Mouse (Mus musculus) CD8-positive naive resting alpha-beta T cell, adult 2 months (primary cell): ENCODE measurements around the gene Slc31a2.

Source experiments
- DNase-seq, 2 experiments: peaks; one replicate each; pipeline ENCODE4 v3.0.0; 2022; ENCODE audit warnings: low read depth in 2 of 2, low spot score in 2 of 2

The Slc31a2 gene

GRCm38 (mm10) chr4:62281319-62281718, 19.0 kb downstream of the Slc31a2 start:
- DNase-seq: no peak

DNA sequence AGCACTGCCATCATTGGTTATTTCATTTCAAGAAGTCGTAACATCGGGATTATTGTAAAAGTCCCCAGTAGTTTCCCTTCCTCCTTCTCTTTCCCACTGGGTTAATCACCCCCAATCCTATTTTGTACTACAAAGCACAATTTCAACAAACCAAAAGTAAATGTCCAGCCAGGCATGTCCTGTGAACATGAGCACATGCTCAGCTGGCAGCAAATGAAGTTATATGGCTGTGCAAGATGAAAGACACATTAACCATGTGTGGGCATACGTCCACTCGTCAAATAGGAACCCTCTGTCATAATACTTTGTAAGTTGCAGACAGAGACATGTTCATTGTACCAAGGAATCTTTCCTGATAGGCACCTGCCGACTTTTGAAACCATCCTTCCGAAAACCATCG, 20.6 kb downstream of the Slc31a2 start:
- DNase-seq: no peak

GRCm38 (mm10) chr4:62285576-62285975, 23.2 kb downstream of the Slc31a2 start:
- DNase-seq: no peak

- DNase-seq: peak; percentile 21 to 40
These were observed 24.1 kb downstream of the Slc31a2 start for GRCm38 (mm10) chr4:62286257-62286991.

DNA sequence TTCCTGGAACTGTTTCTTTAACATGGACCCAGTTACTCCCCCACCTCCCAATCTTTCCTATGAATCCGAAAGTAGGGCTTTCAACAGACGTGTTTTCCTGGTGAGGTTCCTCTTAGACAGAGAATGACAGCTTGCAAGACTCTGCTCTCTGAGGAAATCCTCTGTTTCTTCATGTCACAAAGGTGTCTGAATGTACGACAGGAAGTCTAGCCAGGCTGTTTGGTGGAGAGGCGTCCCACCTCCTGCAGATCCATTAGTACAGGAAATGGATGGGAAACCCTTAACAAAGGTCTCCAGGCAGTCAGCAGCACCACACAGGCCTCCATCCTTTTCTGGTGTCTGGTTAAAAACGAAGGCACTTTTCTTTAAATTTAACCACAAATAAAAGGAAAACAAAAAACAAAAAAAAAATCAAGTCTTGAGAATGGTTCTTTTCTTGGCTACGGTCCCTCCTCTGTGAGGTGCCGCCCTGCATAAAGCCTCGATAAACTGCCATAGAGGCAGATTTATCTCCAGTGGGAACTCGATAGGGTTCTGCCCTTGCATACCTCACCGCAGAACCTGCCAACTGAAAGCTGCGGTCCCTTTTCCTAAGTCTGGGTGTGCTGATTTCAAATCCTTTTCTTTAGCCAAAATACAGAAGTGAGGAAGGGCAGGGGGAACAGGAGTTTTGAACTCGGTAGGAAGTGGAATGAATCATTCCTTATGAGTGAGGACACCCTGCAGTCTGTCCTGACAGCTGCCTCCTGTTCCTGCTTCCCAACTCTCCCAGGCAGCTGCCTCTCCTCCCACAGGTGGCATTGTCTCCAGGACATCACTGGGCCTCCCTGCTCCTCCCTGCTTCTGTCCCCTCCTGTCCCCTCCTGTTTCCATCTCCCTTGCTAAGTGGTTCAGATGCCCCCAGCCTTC, 24.9 kb downstream of the Slc31a2 start:
- peak in 1 of 2 experiments; percentile 15 for DNase-seq

DNA sequence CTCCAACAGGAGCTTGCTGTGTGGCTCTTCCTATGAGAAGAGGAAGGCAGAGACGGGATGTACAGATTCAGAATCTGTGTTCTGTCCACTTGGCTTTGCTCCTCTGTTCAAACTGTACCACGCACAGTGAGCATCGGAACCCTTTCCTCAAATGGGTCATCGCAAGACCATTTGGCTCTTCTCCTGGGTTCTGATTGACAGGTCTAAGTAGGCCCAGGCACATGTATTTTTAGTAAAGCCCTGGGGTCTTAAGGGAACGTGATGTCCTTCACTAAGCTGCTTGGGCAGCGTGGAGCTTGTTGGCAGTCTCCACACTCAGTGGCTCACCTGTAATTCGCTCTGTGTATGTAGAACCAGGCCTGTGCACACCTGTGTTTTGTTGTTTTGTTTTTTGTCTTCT, 26.9 kb downstream of the Slc31a2 start:
- DNase-seq: no peak

DNA sequence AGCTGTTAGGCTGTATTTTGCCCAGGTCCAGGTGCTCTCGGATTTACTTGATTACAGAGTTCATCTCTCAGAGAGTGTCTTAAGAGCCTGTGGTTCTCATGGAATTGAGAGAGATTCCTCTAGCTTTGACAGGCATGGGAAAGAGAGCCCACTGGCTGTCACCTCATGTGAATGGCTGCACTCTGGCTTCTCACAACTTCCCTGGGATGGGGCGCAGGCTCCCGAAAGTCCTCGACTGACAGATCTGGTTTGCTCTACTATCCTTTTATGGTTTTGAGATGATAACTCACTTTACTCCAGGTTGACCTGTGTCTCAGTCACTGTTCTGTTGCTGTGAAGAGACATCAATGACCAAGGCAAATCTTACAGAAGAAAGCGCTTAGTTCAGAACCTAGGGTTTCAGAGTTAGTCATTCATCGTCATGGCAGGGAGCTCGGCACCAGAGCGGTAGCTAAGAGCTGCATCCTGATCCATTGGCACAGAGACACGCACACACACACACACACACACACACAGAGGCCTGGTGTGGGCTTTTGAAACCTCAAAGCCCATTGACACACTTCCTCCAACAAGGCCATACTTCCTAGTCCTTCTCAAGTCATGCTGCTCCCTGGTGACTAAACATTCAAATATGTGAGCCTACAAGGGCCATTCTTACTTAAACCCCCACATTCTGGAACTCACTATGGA, 28.6 kb downstream of the Slc31a2 start:
- no peak for DNase-seq

DNA sequence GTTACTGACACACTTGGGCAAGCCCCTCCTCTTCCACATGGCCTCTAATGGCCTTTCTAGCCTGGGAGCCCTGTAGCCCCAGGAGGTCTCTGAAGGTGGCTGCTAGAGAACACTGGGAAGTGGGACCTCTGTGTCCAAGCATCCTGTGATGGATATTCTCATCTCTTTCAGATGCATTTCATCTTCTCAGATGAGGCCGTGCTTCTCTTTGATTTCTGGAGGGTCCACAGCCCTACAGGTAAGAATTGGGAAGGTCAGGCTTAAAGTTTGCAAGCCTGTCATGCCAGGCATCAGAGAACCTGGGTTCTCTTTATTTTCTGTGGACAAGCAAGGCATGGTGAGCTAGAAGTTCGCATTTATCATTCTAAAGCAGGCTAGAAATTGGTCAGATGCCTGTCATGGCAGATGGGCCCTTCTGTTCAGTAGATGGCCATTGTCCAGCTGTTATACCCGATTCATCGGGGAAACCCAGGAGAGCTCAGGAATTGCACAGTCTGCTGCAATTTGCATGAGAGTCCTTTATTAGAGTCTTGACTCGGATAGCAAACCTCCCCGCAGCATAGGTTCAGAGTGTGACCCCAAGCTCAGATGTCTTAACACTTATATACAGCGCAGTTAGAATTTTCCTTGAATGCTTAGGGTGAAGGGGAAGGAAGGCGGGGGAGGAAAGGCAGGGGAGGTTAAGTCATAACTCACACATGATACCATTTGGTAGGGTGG, 30.3 kb downstream of the Slc31a2 start:
- no peak for DNase-seq

DNA sequence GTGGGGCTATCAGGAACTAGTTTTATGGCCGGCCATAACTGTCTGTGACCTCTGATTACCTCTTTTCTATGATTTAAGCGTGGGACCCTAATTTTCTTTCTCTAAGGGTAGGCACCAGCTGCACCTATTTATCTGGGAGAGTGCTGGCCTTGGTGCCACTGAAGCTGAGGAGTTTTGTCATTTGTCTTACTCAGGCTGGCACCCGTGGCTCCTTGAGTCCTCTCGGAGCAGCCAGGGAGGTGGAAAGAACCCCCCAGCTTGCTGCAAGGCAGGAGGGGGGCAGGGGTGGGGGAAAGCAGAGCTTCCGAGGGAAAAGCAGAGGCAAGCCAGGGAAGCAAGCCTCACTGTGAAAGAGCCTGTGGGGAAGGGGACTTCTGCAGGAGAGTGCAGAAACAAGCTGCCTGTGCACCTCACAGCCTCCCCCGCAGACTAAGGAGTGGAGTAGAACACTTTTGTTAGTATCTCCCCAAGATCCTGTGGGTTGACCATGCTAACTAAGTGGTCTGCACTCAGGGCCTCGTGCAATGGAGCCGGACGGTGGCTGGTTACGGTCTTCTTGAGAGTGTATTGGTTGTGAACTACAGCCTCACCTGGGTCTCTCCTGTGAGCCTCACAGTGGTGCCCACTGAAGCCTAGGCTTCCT, 31.0 kb downstream of the Slc31a2 start:
- DNase-seq: no peak

DNA sequence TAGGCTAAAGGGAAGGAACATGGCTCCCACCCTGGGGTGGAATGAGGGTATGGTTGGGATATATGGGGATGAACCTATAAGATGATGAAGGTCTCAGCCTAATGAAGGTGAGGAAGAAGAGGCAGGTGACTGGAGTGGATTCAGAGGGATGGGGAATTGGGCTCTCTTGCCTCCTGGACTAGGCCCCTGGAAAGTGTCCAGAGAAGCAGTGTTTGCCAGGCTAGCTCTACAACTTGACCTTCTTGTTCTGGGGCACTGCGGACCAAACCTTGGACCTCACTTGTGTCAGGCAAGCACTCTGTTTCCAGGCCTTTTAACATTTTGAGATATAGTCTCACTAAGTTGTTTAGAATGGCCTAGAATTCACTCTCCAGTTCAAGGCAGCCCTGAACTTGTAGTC, 32.4 kb downstream of the Slc31a2 start:
- DNase-seq: no peak

- no peak for DNase-seq
These were observed 35.1 kb downstream of the Slc31a2 start for GRCm38 (mm10) chr4:62297280-62298130.

DNA sequence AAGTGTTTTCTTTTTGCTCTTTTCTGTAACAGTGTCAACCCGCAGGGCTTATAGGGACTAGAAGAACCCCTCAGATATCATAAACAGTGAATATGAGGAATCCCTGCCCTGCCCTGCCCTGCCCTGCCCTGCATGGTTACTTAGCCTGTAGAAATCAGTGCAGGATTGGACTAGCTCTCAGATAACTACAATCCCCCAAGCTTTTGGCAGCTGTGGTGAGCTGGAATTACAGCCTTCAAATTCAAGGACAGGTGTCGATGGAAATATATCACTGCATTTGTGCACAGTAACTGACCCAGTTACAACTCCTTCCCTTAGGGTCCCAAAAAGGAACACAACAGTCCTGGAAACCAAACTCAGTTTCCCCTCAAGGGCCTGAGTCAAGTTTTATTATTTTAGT, 37.6 kb downstream of the Slc31a2 start:
- DNase-seq: no peak

DNA sequence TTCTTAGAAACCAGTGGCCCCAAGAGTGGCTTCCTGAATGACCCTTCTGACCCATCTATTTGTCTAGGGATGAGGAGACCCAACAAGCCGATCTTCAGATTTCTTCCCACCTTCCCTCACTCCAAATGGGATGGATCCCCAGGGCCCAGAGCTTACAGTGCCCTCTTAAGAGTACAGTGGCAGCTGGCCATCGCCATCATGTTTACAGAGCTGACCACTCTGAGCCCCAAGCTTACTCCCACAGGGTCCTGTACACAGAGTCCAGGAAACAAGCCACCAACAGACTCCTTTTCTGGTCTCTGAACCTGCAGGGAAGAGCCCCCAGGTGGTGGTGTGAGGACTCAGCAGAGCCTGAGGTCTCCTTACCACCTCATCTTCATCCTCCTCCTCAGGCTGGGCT, 40.4 kb downstream of the Slc31a2 start:
- no peak for DNase-seq

DNA sequence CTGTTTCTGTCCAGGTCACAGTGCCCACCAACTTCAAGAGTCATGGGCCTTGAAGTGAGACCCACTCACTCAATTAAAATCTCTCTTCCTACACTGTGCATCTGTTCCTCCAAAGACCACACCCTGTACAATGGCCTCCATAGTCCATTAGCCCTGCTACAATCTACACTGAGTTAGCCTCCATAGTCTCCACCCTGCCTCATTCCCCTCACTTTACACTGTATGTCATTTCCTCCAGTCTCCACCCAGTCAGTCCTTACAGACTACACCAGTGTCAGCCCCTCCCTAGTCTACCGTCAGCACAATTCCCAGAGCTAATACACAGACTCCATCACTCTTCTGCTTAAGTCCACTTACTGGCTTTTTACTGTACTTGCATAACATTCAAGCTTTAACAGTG, 40.9 kb downstream of the Slc31a2 start:
- no peak for DNase-seq

DNA sequence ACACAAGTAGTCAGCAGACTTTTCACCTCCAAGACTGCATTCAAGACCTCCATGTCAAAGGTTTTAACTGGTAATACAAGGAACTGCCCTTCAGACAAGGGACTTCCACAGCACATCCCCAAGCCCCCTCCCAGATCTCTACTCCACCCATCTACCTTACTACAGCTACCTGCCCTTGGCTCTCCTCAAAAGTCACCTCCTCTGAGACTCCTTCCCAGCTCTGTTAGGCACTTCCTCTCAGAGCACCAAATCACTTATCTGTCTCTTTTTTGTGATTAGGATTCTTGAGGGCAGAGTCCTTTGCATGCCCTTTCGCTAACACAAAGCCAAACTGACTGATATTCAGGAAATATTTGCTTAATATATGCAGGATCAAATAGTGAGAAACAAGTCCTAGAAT, 43.9 kb downstream of the Slc31a2 start:
- DNase-seq: no peak

DNA sequence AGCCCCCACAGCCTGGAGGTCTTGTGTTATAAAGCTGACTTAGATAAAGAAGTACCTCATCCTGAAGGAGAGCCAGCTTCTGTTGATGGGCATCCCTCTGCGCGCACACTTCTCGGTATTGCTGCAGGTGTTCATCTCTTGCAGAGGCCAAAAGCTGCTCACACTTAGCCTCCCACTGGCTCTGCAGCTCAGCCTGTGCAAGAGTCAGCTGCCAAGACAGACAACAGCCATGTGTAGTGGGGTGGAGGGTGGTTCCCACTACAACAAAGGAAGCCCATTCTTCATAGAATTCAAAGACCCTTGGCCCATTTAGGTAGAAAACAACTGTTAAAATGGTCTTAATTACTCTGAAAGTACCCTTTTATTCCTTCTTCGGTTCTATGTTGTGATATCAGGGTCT, 44.5 kb downstream of the Slc31a2 start:
- DNase-seq: no peak

GRCm38 (mm10) chr4:62308406-62308805, 46.0 kb downstream of the Slc31a2 start:
- DNase-seq: no peak

DNA sequence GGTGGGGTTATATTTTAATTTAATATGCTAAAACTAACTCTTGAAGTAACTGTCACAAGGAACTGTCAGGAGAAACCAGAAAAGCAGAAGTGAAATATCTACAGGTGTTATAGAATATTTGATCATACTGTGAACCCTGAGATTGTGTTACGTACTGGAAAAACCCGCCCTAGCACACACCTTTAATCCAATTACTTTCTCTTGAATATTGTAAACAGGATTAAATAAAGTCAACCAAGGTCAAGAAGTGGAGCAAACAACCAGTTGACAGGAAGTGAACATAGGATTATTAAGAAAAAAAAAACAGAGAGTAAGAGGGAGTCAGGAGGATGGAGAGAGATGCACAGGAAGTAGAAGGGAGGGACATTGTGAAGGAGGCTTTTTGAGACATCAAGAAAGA, 50.5 kb downstream of the Slc31a2 start:
- no peak for DNase-seq

DNA sequence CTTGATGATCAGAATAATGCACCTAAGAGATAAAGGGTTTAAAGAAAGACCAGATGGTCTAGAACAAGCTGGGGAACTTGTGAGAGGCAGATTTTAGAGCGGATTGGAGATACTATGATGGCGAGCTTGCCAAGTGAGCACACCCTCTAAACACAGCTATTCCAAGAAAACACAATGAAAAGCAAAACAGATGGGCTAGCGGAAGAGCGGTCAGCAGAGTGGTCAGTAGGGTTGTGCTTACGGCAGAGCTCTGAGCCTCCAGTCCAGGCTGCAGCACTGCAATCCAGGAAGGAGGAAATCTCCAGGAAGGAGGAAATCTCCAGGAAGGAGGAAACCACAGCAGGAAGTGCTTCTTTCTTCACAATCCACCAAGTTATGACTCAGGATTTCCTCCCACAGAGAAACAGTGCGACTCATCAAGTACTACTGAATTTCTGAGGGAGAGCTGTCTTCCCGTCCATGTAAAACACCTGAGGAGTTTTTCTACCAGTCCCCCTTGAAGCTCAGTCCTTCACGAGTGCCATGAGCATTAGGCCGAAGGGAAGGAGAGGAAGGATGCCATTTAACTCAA, 51.4 kb downstream of the Slc31a2 start:
- no peak for DNase-seq
